Mouse (Mus musculus): ENCODE results near the gene Mpzl3. TPM values are rescaled to one million over a fixed set of nuclear protein-coding genes. Genes with fewer than 3 reads are reported as not detected.
A peak's percentile ranks its signal among the peaks of the same experiment; 100 is the strongest.

Gene Mpzl3
- polyA plus RNA-seq (2015; fragmentation: Nextera tagmentation; extraction: Ambion mirVana) = 2.2 and 3.0 TPM in 2 replicates

GRCm38 (mm10) chr9:45055082-45055713 is at the start of gene Mpzl3:
TSS of gene Mpzl3 (plus strand) at chr9:45055186.
- peaks cover 2% of the 10 kb centered on the region; the same call in 1 of the 2 replicates for H3K27me3 ChIP-seq (ENCODE audit: control insufficient read depth, insufficient read depth, low read depth, low read length)
- WGBS = under 1% methylated on average over 33 of the region's 33 CpGs
- no peaks in the 10 kb centered on the region for H3K4me1 ChIP-seq (replicated peaks; ENCODE audit: control insufficient read depth, insufficient read depth, low read length)
- peak within 1 kb of the TSS; percentile 77 for H3K4me2 ChIP-seq (ENCODE audit: low read depth, low read length)
- H3K27ac ChIP-seq (ENCODE audit: low read length) = peak within 1 kb of the TSS; percentile 91
- peak; percentile 94 for ATAC-seq (ENCODE audit: low read depth)
- no peaks in the 10 kb centered on the region for H3K9me3 ChIP-seq (ENCODE audit: control insufficient read depth, low read length)
- peak within 1 kb of the TSS; percentile 65 for H3K9ac ChIP-seq (ENCODE audit: low read length)
- H3K4me3 ChIP-seq (ENCODE audit: low read length) = peak within 1 kb of the TSS; percentile 67
- no peaks in the 10 kb centered on the region for H3K36me3 ChIP-seq (ENCODE audit: control insufficient read depth, insufficient read depth, low read length)

GRCm38 (mm10) chr9:45007404-45007803 is 47.6 kb upstream of the Mpzl3 start:
- Histone ChIP-seq H3K27ac (ENCODE audit: low read length) (no peak overlapping the region), H3K4me2 (ENCODE audit: low read depth, low read length) (no peak overlapping the region), H3K9me3 (ENCODE audit: control insufficient read depth, low read length) (no peaks in the 10 kb centered on the region), H3K4me3 (ENCODE audit: low read length) (no peak overlapping the region), H3K27me3 (ENCODE audit: control insufficient read depth, insufficient read depth, low read depth, low read length) (no peaks in the 10 kb centered on the region), H3K9ac (ENCODE audit: low read length) (no peak overlapping the region), H3K4me1 (replicated peaks; ENCODE audit: control insufficient read depth, insufficient read depth, low read length) (no peaks in the 10 kb centered on the region), H3K36me3 (ENCODE audit: control insufficient read depth, insufficient read depth, low read length) (no peaks in the 10 kb centered on the region)
- WGBS = 56% methylated on average over 12 of the region's 12 CpGs
- ATAC-seq (ENCODE audit: low read depth) = no peak

GRCm38 (mm10) chr9:45008342-45008741 is 46.6 kb upstream of the Mpzl3 start:
- Histone ChIP-seq H3K4me3 (ENCODE audit: low read length) (no peak overlapping the region), H3K27me3 (ENCODE audit: control insufficient read depth, insufficient read depth, low read depth, low read length) (no peaks in the 10 kb centered on the region), H3K4me1 (replicated peaks; ENCODE audit: control insufficient read depth, insufficient read depth, low read length) (no peaks in the 10 kb centered on the region), H3K4me2 (ENCODE audit: low read depth, low read length) (no peak overlapping the region), H3K27ac (ENCODE audit: low read length) (no peak overlapping the region), H3K9ac (ENCODE audit: low read length) (no peak overlapping the region), H3K36me3 (ENCODE audit: control insufficient read depth, insufficient read depth, low read length) (no peaks in the 10 kb centered on the region), H3K9me3 (ENCODE audit: control insufficient read depth, low read length) (no peaks in the 10 kb centered on the region)
- 74% methylated on average over 4 of the region's 4 CpGs for WGBS
- no peak for ATAC-seq (ENCODE audit: low read depth)

GRCm38 (mm10) chr9:45009180-45010078 is 45.6 kb upstream of the Mpzl3 start, which contains the start of gene Cd3e:
TSS of gene Cd3e (minus strand) at chr9:45009627.
- Histone ChIP-seq H3K27me3 (ENCODE audit: control insufficient read depth, insufficient read depth, low read depth, low read length) (no peaks in the 10 kb centered on the region), H3K4me2 (ENCODE audit: low read depth, low read length) (no peak within 1 kb of the TSS), H3K9me3 (ENCODE audit: control insufficient read depth, low read length) (no peaks in the 10 kb centered on the region), H3K36me3 (ENCODE audit: control insufficient read depth, insufficient read depth, low read length) (no peaks in the 10 kb centered on the region), H3K27ac (ENCODE audit: low read length) (no peak within 1 kb of the TSS), H3K4me3 (ENCODE audit: low read length) (no peak within 1 kb of the TSS), H3K4me1 (replicated peaks; ENCODE audit: control insufficient read depth, insufficient read depth, low read length) (no peaks in the 10 kb centered on the region), H3K9ac (ENCODE audit: low read length) (no peak within 1 kb of the TSS)
- 79% methylated on average over 19 of the region's 19 CpGs for WGBS
- no peak for ATAC-seq (ENCODE audit: low read depth)

- H3K4me2 ChIP-seq (ENCODE audit: low read depth, low read length) = no peak overlapping the region
- H3K27me3 ChIP-seq (ENCODE audit: control insufficient read depth, insufficient read depth, low read depth, low read length) = no peaks in the 10 kb centered on the region
- no peak for ATAC-seq (ENCODE audit: low read depth)
- WGBS = 60% methylated on average over 4 of the region's 4 CpGs
- no peaks in the 10 kb centered on the region for H3K9me3 ChIP-seq (ENCODE audit: control insufficient read depth, low read length)
- H3K4me3 ChIP-seq (ENCODE audit: low read length) = no peak overlapping the region
- H3K36me3 ChIP-seq (ENCODE audit: control insufficient read depth, insufficient read depth, low read length) = no peaks in the 10 kb centered on the region
- no peaks in the 10 kb centered on the region for H3K4me1 ChIP-seq (replicated peaks; ENCODE audit: control insufficient read depth, insufficient read depth, low read length)
- H3K9ac ChIP-seq (ENCODE audit: low read length) = no peak overlapping the region
- no peak overlapping the region for H3K27ac ChIP-seq (ENCODE audit: low read length)
Measured at GRCm38 (mm10) chr9:45010461-45010860, 44.5 kb upstream of the Mpzl3 start.

GRCm38 (mm10) chr9:45011291-45011690 is 43.7 kb upstream of the Mpzl3 start:
- H3K4me3 ChIP-seq (ENCODE audit: low read length) = no peak overlapping the region
- ATAC-seq (ENCODE audit: low read depth) = no peak
- H3K27ac ChIP-seq (ENCODE audit: low read length) = no peak overlapping the region
- H3K4me1 ChIP-seq (replicated peaks; ENCODE audit: control insufficient read depth, insufficient read depth, low read length) = no peaks in the 10 kb centered on the region
- no peaks in the 10 kb centered on the region for H3K27me3 ChIP-seq (ENCODE audit: control insufficient read depth, insufficient read depth, low read depth, low read length)
- no peak overlapping the region for H3K9ac ChIP-seq (ENCODE audit: low read length)
- no peaks in the 10 kb centered on the region for H3K36me3 ChIP-seq (ENCODE audit: control insufficient read depth, insufficient read depth, low read length)
- WGBS = 41% methylated on average over 6 of the region's 6 CpGs
- H3K9me3 ChIP-seq (ENCODE audit: control insufficient read depth, low read length) = no peaks in the 10 kb centered on the region
- no peak overlapping the region for H3K4me2 ChIP-seq (ENCODE audit: low read depth, low read length)

GRCm38 (mm10) chr9:45014879-45015278 is 40.1 kb upstream of the Mpzl3 start:
- no peaks in the 10 kb centered on the region for H3K27me3 ChIP-seq (ENCODE audit: control insufficient read depth, insufficient read depth, low read depth, low read length)
- no peaks in the 10 kb centered on the region for H3K4me1 ChIP-seq (replicated peaks; ENCODE audit: control insufficient read depth, insufficient read depth, low read length)
- H3K27ac ChIP-seq (ENCODE audit: low read length) = no peak overlapping the region
- H3K4me3 ChIP-seq (ENCODE audit: low read length) = no peak overlapping the region
- no peaks in the 10 kb centered on the region for H3K36me3 ChIP-seq (ENCODE audit: control insufficient read depth, insufficient read depth, low read length)
- no peak for ATAC-seq (ENCODE audit: low read depth)
- no peak overlapping the region for H3K4me2 ChIP-seq (ENCODE audit: low read depth, low read length)
- 35% methylated on average over 2 of the region's 2 CpGs for WGBS
- no peaks in the 10 kb centered on the region for H3K9me3 ChIP-seq (ENCODE audit: control insufficient read depth, low read length)
- no peak overlapping the region for H3K9ac ChIP-seq (ENCODE audit: low read length)

- H3K4me3 ChIP-seq (ENCODE audit: low read length) = no peak overlapping the region
- no peak overlapping the region for H3K27ac ChIP-seq (ENCODE audit: low read length)
- no peak overlapping the region for H3K9ac ChIP-seq (ENCODE audit: low read length)
- ATAC-seq (ENCODE audit: low read depth) = no peak
- no peaks in the 10 kb centered on the region for H3K36me3 ChIP-seq (ENCODE audit: control insufficient read depth, insufficient read depth, low read length)
- H3K4me2 ChIP-seq (ENCODE audit: low read depth, low read length) = no peak overlapping the region
- no peaks in the 10 kb centered on the region for H3K9me3 ChIP-seq (ENCODE audit: control insufficient read depth, low read length)
- no peaks in the 10 kb centered on the region for H3K27me3 ChIP-seq (ENCODE audit: control insufficient read depth, insufficient read depth, low read depth, low read length)
- H3K4me1 ChIP-seq (replicated peaks; ENCODE audit: control insufficient read depth, insufficient read depth, low read length) = no peaks in the 10 kb centered on the region
- 57% methylated on average over 3 of the region's 3 CpGs for WGBS
Measured at GRCm38 (mm10) chr9:45015841-45016240, 39.1 kb upstream of the Mpzl3 start.

- H3K27ac ChIP-seq (ENCODE audit: low read length) = no peak overlapping the region
Measured at GRCm38 (mm10) chr9:45018031-45018430, 37.0 kb upstream of the Mpzl3 start.

More at GRCm38 (mm10) chr9:45018031-45018430, 37.0 kb upstream of the Mpzl3 start:
- Histone ChIP-seq H3K9me3 (ENCODE audit: control insufficient read depth, low read length) (no peaks in the 10 kb centered on the region), H3K4me3 (ENCODE audit: low read length) (no peak overlapping the region), H3K4me1 (replicated peaks; ENCODE audit: control insufficient read depth, insufficient read depth, low read length) (no peaks in the 10 kb centered on the region), H3K27me3 (ENCODE audit: control insufficient read depth, insufficient read depth, low read depth, low read length) (no peaks in the 10 kb centered on the region), H3K9ac (ENCODE audit: low read length) (no peak overlapping the region), H3K4me2 (ENCODE audit: low read depth, low read length) (no peak overlapping the region), H3K36me3 (ENCODE audit: control insufficient read depth, insufficient read depth, low read length) (no peaks in the 10 kb centered on the region)
- ATAC-seq (ENCODE audit: low read depth) = no peak
- WGBS = 77% methylated on average over 11 of the region's 11 CpGs
